Mouse (Mus musculus): Measurements from ENCODE around the gene Fbxl7.

Gene Fbxl7

DNA sequence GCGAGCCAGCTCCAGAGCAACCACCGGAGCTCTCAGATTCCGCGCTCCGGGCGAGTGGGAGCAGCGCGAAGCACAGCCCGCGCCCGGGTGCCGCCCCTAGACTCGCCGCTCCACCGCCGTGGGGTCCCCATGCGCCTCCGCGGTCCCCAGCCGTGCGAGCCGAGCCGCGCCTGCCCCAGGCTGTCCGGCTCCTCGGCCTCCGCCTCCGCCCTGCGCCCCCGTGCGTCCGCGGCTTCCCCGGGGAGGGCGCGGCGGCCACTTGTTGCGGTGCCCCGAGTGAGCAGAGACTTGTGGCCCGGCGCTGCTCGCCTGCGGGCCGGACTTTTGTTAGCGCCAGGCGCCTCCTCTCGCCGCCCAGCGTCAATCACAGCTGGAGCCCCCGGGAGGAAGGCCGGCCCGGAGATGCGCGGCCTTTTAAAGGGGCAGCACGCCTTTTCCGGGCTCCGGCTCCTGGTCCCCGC, at the start of gene Fbxl7:
TSS of gene Fbxl7 (minus strand) at position 330 of the 461 bp plus-strand sequence.
- no peak for DNase-seq (ENCODE audit: low read depth, low spot score)

DNA sequence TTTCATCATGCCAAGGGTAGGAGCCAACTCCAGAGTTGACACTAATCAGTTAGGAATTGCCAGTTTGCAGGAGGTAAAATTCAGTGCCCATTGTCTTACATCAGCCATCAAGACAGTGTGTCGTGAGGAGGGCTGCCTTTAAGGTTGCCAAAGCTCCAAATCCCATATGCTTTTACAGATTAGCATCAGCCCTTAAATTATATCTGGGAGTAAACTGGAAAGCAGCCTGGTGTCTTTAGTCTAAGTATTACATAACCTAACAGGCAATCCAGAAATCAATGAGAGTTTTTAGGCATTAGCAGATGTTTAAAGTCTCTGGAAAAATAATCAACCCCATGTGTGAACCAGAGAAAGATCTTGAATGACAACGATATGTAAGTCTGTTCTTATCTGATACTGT, 26.6 kb upstream of the Fbxl7 start:
- no peak for DNase-seq (ENCODE audit: low read depth, low spot score)

DNA sequence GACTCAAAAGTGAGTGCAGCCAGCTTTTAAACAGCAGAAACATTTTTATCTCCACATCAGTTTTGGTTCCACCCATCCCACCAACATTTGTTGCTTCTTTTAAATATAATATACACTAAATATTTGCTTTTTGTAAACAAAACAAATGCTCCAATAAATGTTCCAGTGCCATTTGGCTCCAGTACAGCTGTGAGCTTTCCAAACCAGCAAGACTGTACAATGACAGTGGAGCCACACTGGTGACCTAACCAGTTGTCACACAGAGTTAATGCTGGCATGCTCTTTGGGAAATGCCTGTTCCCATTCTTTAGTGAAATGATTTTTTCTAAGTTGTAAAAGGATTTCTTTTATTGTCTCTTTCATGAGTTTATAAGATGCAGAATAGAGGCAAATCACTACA, 18.0 kb upstream of the Fbxl7 start:
- DNase-seq (ENCODE audit: low read depth, low spot score): no peak

DNA sequence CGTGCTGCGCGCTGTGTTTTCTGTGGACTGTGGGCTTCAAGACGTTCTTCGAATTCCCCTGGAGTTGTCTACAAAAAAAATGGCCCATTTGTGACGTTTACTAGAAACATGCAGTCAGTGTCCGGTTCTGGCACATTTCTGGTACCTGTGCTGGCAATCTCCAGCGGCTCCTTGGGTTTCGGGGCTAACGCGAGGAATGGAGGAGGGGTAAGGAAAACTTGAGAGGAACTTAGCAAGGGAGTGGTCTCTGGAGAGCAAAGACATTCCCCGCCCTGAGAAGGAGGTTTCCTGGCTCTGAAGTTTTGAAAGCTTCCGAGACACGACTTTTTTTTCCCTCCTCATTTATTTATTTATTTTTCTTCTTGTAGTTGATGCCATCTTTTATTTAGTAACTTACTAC, 381 bp upstream of the Fbxl7 start:
- DNase-seq (ENCODE audit: low read depth, low spot score): no peak

GRCm38 (mm10) chr15:26894801-26895229, 565 bp downstream of the Fbxl7 start:
- no peak for DNase-seq (ENCODE audit: low read depth, low spot score)

- DNase-seq (ENCODE audit: low read depth, low spot score): no peak
Observed at GRCm38 (mm10) chr15:26894031-26894655, 1.2 kb downstream of the Fbxl7 start.

GRCm38 (mm10) chr15:26893136-26893535, 2.2 kb downstream of the Fbxl7 start:
- no peak for DNase-seq (ENCODE audit: low read depth, low spot score)

- DNase-seq (ENCODE audit: low read depth, low spot score): no peak
Observed at GRCm38 (mm10) chr15:26889971-26890370, 5.4 kb downstream of the Fbxl7 start.

DNA sequence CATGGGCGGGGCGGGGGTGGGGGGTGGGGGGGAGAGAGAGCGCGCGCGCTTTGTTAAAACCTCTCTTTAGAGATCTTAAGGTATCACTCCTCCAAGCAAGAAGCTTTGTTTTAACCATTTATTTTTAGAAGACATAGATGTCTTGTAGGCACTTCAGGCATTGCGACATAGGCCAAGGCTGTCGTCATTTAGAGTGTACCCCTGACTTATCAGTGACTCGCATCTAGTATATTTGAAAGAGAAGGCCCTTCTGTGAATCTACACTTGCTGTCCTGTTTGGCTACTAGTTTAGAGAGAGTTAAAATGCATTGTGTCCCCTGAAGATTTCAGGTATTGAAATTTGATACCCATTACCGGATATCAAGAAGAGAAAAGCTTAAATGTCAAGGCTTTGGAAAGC, 7.2 kb downstream of the Fbxl7 start:
- no peak for DNase-seq (ENCODE audit: low read depth, low spot score)

- DNase-seq (ENCODE audit: low read depth, low spot score): no peak
Observed at GRCm38 (mm10) chr15:26885979-26886378, 9.4 kb downstream of the Fbxl7 start.

DNA sequence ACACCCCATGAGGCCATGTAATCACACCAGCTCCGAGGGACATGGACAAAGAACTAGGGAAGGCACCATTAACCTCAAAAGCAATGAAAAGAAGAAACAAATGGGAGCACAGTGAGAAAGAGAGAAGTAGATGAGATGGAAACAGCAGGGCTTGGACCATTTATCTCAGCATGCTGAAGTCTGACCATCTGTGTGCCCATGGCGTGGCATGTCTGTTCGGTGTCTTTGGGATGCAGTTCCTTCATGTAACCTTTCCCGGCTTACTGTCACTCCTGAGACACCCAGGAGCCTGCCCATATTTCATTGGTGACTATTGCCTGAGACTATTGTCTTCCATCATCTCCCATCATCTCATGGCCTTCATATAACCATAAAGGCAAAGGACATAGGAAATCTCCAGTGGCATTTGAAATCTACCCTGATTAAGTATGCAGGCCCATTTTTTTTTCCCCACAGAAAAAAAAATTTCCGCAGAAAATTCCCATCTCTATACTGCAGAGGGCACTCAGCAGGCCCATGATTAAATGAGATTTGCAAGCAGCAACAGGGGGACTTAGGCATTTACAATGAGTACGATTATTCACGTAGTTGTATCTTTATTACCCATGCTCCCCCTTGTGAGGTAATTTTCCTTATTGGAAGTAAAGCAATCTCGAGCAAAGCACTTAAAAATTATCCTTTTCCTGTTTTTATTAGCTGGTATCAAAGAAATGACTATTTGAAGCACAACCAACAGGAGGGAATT, 15.0 kb downstream of the Fbxl7 start:
- DNase-seq (ENCODE audit: low read depth, low spot score): no peak

GRCm38 (mm10) chr15:26875687-26876086, 19.7 kb downstream of the Fbxl7 start:
- no peak for DNase-seq (ENCODE audit: low read depth, low spot score)

- no peak for DNase-seq (ENCODE audit: low read depth, low spot score)
Observed at GRCm38 (mm10) chr15:26872234-26872633, 23.1 kb downstream of the Fbxl7 start.

- no peak for DNase-seq (ENCODE audit: low read depth, low spot score)
Observed at GRCm38 (mm10) chr15:26869197-26869596, 26.2 kb downstream of the Fbxl7 start.

GRCm38 (mm10) chr15:26867521-26867920, 27.9 kb downstream of the Fbxl7 start:
- no peak for DNase-seq (ENCODE audit: low read depth, low spot score)

- no peak for DNase-seq (ENCODE audit: low read depth, low spot score)
Observed at GRCm38 (mm10) chr15:26862173-26862572, 33.2 kb downstream of the Fbxl7 start.

GRCm38 (mm10) chr15:26849626-26850025, 45.8 kb downstream of the Fbxl7 start:
- no peak for DNase-seq (ENCODE audit: low read depth, low spot score)

- DNase-seq (ENCODE audit: low read depth, low spot score): no peak
Observed at GRCm38 (mm10) chr15:26842216-26842615, 53.2 kb downstream of the Fbxl7 start.

DNA sequence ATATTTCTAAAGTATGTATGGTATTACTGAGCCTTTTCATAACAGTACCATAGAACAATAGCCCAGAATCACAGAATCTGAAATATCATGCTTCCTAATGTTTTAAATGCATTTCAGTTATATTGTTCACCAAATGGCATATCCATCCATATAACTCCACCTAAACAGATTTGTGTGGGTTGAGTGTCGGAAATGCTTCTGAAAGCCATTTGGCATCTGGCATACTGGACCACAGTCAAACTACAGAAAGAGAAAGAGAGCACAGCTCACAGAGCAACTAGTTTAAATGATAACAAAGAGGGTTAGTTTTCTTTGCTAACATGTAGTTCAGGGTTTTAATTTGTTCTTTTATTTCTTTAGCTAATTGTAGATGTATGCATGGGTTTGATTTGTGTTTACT, 57.0 kb downstream of the Fbxl7 start:
- no peak for DNase-seq (ENCODE audit: low read depth, low spot score)

DNA sequence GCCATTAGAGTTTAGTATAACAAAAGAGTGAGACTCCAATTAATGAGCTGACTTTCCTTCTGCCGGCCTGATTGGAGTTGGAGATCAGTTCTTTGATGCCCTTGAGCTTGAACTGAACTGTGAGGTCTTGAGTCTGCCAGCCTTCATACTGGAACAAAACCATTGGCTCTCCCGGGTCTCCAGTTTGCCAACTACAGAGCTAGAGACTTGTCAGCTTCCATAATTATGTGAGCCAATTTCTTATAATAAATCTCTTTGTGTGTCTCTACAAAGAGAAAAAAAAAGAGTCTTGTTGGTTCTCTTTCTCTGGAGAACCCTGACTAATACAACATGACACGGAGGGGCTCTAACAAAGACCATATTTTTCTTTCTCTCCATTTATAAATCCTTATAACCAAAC, 58.2 kb downstream of the Fbxl7 start:
- DNase-seq (ENCODE audit: low read depth, low spot score): no peak

- no peak for DNase-seq (ENCODE audit: low read depth, low spot score)
Observed at GRCm38 (mm10) chr15:26834415-26834814, 61.0 kb downstream of the Fbxl7 start.

GRCm38 (mm10) chr15:26831141-26831540, 64.2 kb downstream of the Fbxl7 start:
- no peak for DNase-seq (ENCODE audit: low read depth, low spot score)

DNA sequence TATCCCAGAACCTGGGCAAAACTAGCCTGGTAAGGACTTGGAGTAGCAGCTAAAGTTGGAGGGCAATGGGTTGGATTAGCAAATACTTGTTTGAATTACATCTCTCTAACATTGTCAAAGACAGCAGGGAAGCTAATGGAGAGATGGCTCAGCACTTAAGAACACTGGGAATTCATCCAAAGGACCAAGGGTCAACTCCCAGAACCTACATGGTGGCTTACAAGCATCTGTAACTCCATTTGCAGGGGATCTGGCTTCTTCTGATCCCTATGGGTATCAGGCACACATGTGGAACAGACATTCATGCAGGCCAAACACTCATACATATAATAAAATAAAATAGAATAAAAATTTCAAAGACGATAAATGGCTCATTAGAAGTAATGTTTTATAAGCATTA, 78.4 kb downstream of the Fbxl7 start:
- DNase-seq (ENCODE audit: low read depth, low spot score): no peak

All from CD4-positive, CD25-positive, alpha-beta regulatory T cell, adult 2 months (primary cell).